Mouse (Mus musculus) midbrain, embryonic 14.5 days (tissue): Measurements from ENCODE around the gene Iqck. TPM values are rescaled to one million over a fixed set of nuclear protein-coding genes. Genes with fewer than 3 reads are reported as not detected.

ENCODE experiments used
- ATAC-seq: fragments of 200-750 bp; cut with Nextera tagmentation; 2 replicates; pipeline ENCODE4 v1.8.0; 2017; ENCODE audit warnings: moderate number of reproducible peaks, moderate library complexity; ENCODE audit not compliant: low FRiP score, low TSS enrichment
- DNase-seq: peaks from one replicate; pipeline ENCODE4 v3.0.0-alpha.2; 2015
- H3K27ac ChIP-seq: fragments of 300-500 bp; sonication (generic); replicated peaks from 2 replicates; pipeline ENCODE4 v1.5.1; 2014; ENCODE audit warnings: mild to moderate bottlenecking, low read depth, low read length, moderate library complexity
- H3K27me3 ChIP-seq: fragments of 300-500 bp; sonication (generic); 2 replicates; pipeline ENCODE4 v1.6.1; 2014; ENCODE audit warnings: low read length, control low read depth, mixed read lengths; ENCODE audit not compliant: control insufficient read depth, insufficient read depth
- H3K36me3 ChIP-seq: fragments of 300-500 bp; sonication (generic); 2 replicates; pipeline ENCODE4 v1.6.1; 2014; ENCODE audit warnings: low read length, control low read depth; ENCODE audit not compliant: control insufficient read depth, insufficient read depth
- H3K4me1 ChIP-seq: fragments of 300-500 bp; sonication (generic); 2 replicates; pipeline ENCODE4 v1.6.1; 2014; ENCODE audit warnings: mild to moderate bottlenecking, antibody characterized with exemption, low read length, control low read depth; ENCODE audit not compliant: control insufficient read depth, insufficient read depth
- H3K4me2 ChIP-seq: fragments of 300-500 bp; sonication (generic); 2 replicates; pipeline ENCODE4 v1.6.1; 2014; ENCODE audit warnings: mild to moderate bottlenecking, low read length, moderate library complexity
- H3K4me3 ChIP-seq: fragments of 300-500 bp; sonication (generic); replicated peaks from 2 replicates; pipeline ENCODE4 v1.5.1; 2014; ENCODE audit warnings: low read depth, low read length
- H3K9ac ChIP-seq: fragments of 300-500 bp; sonication (generic); replicated peaks from 2 replicates; pipeline ENCODE4 v1.6.1; 2014; ENCODE audit warnings: mild to moderate bottlenecking, low read length, moderate library complexity
- H3K9me3 ChIP-seq: fragments of 300-500 bp; sonication (generic); 2 replicates; pipeline ENCODE4 v1.6.1; 2016; ENCODE audit warnings: low read length, control low read depth, mixed read lengths; ENCODE audit not compliant: control insufficient read depth
- WGBS: fragments of 180-500 bp; shearing (Covaris S2); extraction: QIAGEN DNeasy Blood & Tissue Kit; methylation state at CpG from one replicate; pipeline ENCODE4 v1.1.7; 2014; 5-methylcytosine and 5-hydroxymethylcytosine counted together
- polyA plus RNA-seq: library from polyadenylated mRNA; unstranded; fragments of >200 nt; fragmentation: Nextera tagmentation; extraction: Ambion mirVana; gene quantifications from 2 replicates; pipeline ENCODE4 v1.2.1, GENCODE M21; 2014

The Iqck gene
- polyA plus RNA-seq, 1 experiment from 2014 or later = 3.8 TPM

DNA sequence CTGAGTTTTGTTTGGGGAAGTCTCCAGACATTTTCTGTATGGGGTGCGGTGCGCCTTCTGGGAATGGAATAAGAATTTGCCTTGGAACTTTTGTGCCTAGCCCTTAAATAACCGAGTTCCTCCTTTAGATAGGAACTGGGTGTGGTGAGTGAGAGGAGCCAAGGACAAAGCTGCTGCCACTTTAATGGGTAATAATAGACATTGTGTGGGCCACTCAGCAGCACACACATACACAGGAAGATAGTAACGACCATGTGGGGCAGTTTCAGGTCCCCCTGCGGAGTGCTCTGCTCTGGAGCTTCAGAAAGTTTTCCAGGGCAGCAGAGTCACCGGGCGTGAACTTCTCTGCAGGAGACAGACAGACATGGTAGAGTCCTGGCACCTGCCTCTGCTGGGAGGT lies 34.2 kb upstream of the Iqck start:
- Histone ChIP-seq H3K27ac (no peak overlapping the region), H3K4me3 (no peak overlapping the region), H3K36me3 (peaks cover 41% of the 10 kb centered on the region), H3K9me3 (no peaks in the 10 kb centered on the region), H3K27me3 (no peaks in the 10 kb centered on the region), H3K4me1 (no peaks in the 10 kb centered on the region), H3K9ac (no peak overlapping the region), H3K4me2 (no peak overlapping the region)
- DNase-seq (no peak), ATAC-seq (no peak)
- 77% methylated on average over 7 of the region's 7 CpGs for WGBS

GRCm38 (mm10) chr7:118821887-118822556 lies 33.5 kb upstream of the Iqck start:
- DNase-seq = no peak
- Histone ChIP-seq H3K9me3 (no peaks in the 10 kb centered on the region), H3K4me2 (no peak overlapping the region), H3K9ac (no peak overlapping the region), H3K4me3 (no peak overlapping the region), H3K36me3 (peaks cover 41% of the 10 kb centered on the region), H3K27ac (no peak overlapping the region), H3K4me1 (no peaks in the 10 kb centered on the region), H3K27me3 (no peaks in the 10 kb centered on the region)
- ATAC-seq = no peak
- 95% methylated on average over 12 of the region's 12 CpGs for WGBS

- H3K27ac ChIP-seq = peak overlapping the region; percentile 26; the same call in 1 of the 2 replicates
- H3K9ac ChIP-seq = no peak overlapping the region
- ATAC-seq (no peak), DNase-seq (no peak)
- no peaks in the 10 kb centered on the region for H3K27me3 ChIP-seq
- 40% methylated on average over 7 of the region's 7 CpGs for WGBS
- no peaks in the 10 kb centered on the region for H3K9me3 ChIP-seq
- no peak overlapping the region for H3K4me2 ChIP-seq
- no peak overlapping the region for H3K4me3 ChIP-seq
- H3K4me1 ChIP-seq = peaks cover 8% of the 10 kb centered on the region; the same call in 1 of the 2 replicates
- H3K36me3 ChIP-seq = peaks cover 34% of the 10 kb centered on the region
These were observed 31.1 kb upstream of the Iqck start for GRCm38 (mm10) chr7:118824451-118824850.

DNA sequence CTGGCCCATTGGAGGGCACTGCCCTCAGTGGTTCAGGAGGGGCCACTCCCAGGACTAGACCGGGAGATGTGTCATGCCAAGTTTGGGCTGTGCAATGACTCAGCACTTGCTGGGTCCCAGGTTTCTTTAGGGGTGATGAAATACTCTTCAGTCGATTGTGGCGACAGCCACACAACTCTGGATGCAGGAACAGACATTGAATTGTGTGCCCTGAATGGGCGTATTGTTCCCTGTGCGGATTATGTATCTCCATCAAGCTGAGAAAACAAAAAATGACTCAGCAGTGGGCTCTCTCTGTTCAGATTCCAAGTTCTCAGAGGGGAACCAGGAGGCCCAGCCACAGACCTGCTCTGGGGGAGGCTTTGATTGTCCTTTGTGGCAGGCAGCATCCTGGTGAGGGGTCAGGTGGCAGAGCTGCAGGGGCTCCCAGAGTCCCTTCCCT lies 27.6 kb upstream of the Iqck start:
- H3K27ac ChIP-seq = no peak overlapping the region
- DNase-seq (peak; percentile 37), ATAC-seq (no peak; the same call in 1 of the 2 replicates)
- peaks cover 55% of the 10 kb centered on the region for H3K36me3 ChIP-seq
- H3K9me3 ChIP-seq = no peaks in the 10 kb centered on the region
- H3K27me3 ChIP-seq = no peaks in the 10 kb centered on the region
- 18% methylated on average over 5 of the region's 5 CpGs for WGBS
- H3K4me3 ChIP-seq = no peak overlapping the region
- no peak overlapping the region for H3K4me2 ChIP-seq
- peaks cover 8% of the 10 kb centered on the region; the same call in 1 of the 2 replicates for H3K4me1 ChIP-seq
- H3K9ac ChIP-seq = no peak overlapping the region

- Histone ChIP-seq H3K36me3 (peaks cover 95% of the 10 kb centered on the region), H3K9ac (no peak overlapping the region), H3K27ac (no peak overlapping the region), H3K27me3 (no peaks in the 10 kb centered on the region), H3K4me1 (no peaks in the 10 kb centered on the region), H3K4me2 (no peak overlapping the region), H3K9me3 (no peaks in the 10 kb centered on the region; the same call in 1 of the 2 replicates), H3K4me3 (no peak overlapping the region)
- 90% methylated on average over 5 of the region's 5 CpGs for WGBS
- no peak for DNase-seq
- no peak for ATAC-seq
These were observed 17.7 kb upstream of the Iqck start for GRCm38 (mm10) chr7:118837901-118838300.

DNA sequence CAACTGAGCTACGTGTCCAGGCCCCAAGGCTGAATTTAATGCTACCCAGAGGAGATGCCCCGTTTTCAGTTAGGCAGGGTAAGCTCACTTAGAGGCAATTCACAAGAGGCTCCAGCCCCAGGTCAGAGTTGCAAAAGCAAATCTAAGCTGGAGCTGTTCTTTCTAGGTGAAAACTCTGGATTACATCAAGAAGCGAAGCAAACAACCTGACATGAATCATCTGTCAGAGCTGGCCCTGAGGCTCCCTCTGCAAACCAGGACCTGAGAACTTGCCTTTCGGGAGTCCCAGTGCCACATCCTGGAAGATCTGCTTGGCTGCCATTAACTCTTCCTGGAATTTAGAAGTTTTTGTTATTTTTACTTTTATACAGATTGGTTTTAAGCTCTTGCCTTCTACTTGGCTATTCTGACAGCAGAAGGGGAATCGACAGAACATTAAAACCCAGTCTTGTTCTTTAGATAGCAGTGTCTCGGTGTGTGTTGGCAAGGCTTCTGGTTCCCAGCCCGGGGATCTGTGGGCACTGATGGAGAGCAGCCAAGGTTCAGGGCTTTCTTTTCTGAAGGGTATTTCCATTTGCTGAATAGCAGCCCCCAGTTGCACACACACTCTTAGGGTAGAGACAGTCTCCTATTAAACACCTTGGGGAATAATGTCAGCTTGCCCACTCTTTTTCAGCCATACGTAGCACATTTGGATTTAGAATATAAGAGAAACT lies 14.4 kb upstream of the Iqck start:
- Histone ChIP-seq H3K27me3 (no peaks in the 10 kb centered on the region), H3K4me2 (no peak overlapping the region), H3K4me3 (no peak overlapping the region), H3K4me1 (no peaks in the 10 kb centered on the region), H3K36me3 (peaks cover 96% of the 10 kb centered on the region), H3K9ac (no peak overlapping the region), H3K9me3 (no peaks in the 10 kb centered on the region; the same call in 1 of the 2 replicates), H3K27ac (no peak overlapping the region)
- WGBS = 80% methylated on average over 8 of the region's 8 CpGs
- DNase-seq (peak; percentile 56), ATAC-seq (no peak)

DNA sequence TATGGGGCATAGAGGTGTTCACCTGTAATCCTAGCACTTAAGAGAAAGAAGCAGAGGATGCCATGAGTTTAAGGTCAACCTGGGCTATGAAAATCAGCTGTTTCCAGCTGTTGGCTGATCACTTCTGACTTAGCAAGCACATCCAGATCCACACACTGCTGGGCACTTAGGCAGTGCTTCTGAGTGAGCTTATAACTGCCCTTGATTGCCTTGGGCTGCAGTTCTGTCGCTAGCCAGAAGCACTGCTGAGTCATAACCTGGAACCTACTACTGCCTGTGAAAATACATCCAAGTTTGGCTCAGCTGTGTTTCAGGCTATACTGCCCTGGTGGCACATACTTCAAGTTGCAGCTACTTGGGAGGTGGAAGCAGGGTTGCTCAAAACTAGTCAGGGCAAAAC lies 13.8 kb upstream of the Iqck start:
- Histone ChIP-seq H3K27me3 (no peaks in the 10 kb centered on the region), H3K27ac (no peak overlapping the region), H3K4me1 (no peaks in the 10 kb centered on the region), H3K36me3 (peaks cover 96% of the 10 kb centered on the region), H3K9me3 (no peaks in the 10 kb centered on the region; the same call in 1 of the 2 replicates), H3K9ac (no peak overlapping the region), H3K4me2 (no peak overlapping the region), H3K4me3 (no peak overlapping the region)
- ATAC-seq = no peak
- 71% methylated on average over 1 of the region's 1 CpGs for WGBS
- no peak for DNase-seq

DNA sequence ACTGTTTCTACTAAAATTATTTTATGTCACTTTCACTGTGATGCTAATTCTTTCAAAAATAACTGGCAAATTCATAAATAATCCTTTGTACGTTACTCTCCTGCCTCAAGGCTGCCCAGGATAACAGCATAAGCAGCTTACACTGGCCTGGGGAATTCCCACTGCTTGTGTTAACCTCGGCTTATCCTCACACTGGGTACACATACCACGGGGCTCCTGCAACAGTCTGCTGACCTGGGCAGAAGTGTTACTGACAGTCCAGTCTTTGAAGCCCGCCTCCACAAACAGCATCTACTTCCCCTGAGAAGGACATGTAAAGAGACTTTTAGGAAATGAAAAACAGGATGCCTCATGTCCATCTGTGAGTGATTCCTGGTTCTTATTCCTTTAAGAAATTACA lies 12.6 kb upstream of the Iqck start:
- H3K27me3 ChIP-seq = no peaks in the 10 kb centered on the region
- no peaks in the 10 kb centered on the region for H3K4me1 ChIP-seq
- 63% methylated on average over 4 of the region's 4 CpGs for WGBS
- no peak overlapping the region for H3K9ac ChIP-seq
- no peaks in the 10 kb centered on the region; the same call in 1 of the 2 replicates for H3K9me3 ChIP-seq
- H3K4me2 ChIP-seq = no peak overlapping the region
- DNase-seq = no peak
- H3K4me3 ChIP-seq = no peak overlapping the region
- H3K36me3 ChIP-seq = peaks cover 94% of the 10 kb centered on the region
- no peak for ATAC-seq
- no peak overlapping the region for H3K27ac ChIP-seq

GRCm38 (mm10) chr7:118845141-118845540 lies 10.4 kb upstream of the Iqck start:
- no peak for DNase-seq
- Histone ChIP-seq H3K36me3 (peaks cover 96% of the 10 kb centered on the region), H3K4me3 (no peak overlapping the region), H3K9ac (no peak overlapping the region), H3K4me1 (no peaks in the 10 kb centered on the region), H3K27ac (no peak overlapping the region), H3K4me2 (no peak overlapping the region), H3K27me3 (no peaks in the 10 kb centered on the region), H3K9me3 (no peaks in the 10 kb centered on the region)
- no peak for ATAC-seq
- WGBS = 89% methylated on average over 5 of the region's 5 CpGs
